Mouse (Mus musculus) cortical plate, adult 2 months (tissue): Measurements from ENCODE around the gene Gucd1.

ENCODE experiments used
- CTCF ChIP-seq: fragments of 200-500 bp; IDR thresholded peaks from 2 replicates; pipeline ENCODE4 v1.5.1; 2011; ENCODE audit warnings: mild to moderate bottlenecking, control low read depth, low read length; ENCODE audit not compliant: insufficient read depth; ENCODE audit errors: extremely low read depth
- POLR2A ChIP-seq: fragments of 200-500 bp; IDR thresholded peaks from 2 replicates; pipeline ENCODE4 v1.6.1; 2011; ENCODE audit warnings: mild to moderate bottlenecking, low read length, control low read depth; ENCODE audit not compliant: insufficient read depth; ENCODE audit errors: extremely low read depth

DNA sequence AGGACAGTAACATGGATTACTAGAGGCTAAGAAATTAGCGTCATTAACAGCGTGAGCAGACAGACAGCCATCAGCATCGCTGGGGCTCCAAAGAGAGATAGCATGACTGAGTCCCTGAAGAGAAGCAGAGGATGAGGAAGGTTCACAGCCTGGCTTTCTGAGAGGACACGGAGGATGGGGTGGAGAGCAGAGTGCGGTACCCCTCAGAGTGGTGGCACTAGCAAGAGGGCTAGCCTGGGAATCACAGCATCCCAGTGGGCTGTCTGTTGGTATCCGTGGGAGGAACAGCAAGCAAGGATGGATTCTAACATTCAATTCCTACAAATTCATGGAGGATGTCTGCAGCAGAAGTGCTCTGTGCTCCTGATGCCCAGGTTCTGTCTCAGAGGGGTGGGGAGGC is 33.7 kb downstream of the Gucd1 start:
- TF ChIP-seq POLR2A (no peak), CTCF (no peak)
